Mouse (Mus musculus) lung, postnatal 0 days (tissue): ENCODE results near the gene S1pr3.

ENCODE experiments used
- CTCF ChIP-seq: IDR thresholded peaks from 2 replicates; pipeline ENCODE4 v1.5.1; 2016; ENCODE audit warnings: antibody characterized with exemption, mild to moderate bottlenecking
- EP300 ChIP-seq: IDR thresholded peaks from 2 replicates; pipeline ENCODE4 v1.6.1; 2016; ENCODE audit warnings: antibody characterized with exemption, mild to moderate bottlenecking, control low read depth

GRCm38 (mm10) chr13:51434460-51434859 lies 26.0 kb downstream of the S1pr3 start:
- TF ChIP-seq CTCF (peak; percentile 64), EP300 (no peak)
